Mouse (Mus musculus) midbrain, embryonic 10.5 days (tissue): Measurements from ENCODE around the gene Dnah8. TPM values are rescaled to one million over a fixed set of nuclear protein-coding genes. Genes with fewer than 3 reads are reported as not detected.
"Not testable (repeated sequence)": the region's sequence is repeated elsewhere in the genome, so short reads cannot be mapped to it uniquely, and the experiment has no call there.

Source experiments
- DNase-seq: peaks from one replicate; pipeline ENCODE4 v3.0.0-alpha.2; 2017; ENCODE audit warnings: low spot score
- H3K27ac ChIP-seq: fragments of 300-500 bp; sonication (generic); replicated peaks from 2 replicates; pipeline ENCODE4 v1.5.1; 2016; ENCODE audit warnings: mild to moderate bottlenecking
- H3K27me3 ChIP-seq: fragments of 300-500 bp; sonication (generic); 2 replicates; pipeline ENCODE4 v1.6.1; 2016; ENCODE audit warnings: low read depth, mild to moderate bottlenecking; ENCODE audit not compliant: poor library complexity, severe bottlenecking
- H3K36me3 ChIP-seq: fragments of 300-500 bp; sonication (generic); 2 replicates; pipeline ENCODE4 v1.6.1; 2016; ENCODE audit warnings: mild to moderate bottlenecking, moderate library complexity
- H3K4me1 ChIP-seq: fragments of 300-500 bp; sonication (generic); 2 replicates; pipeline ENCODE4 v1.6.1; 2016
- H3K4me3 ChIP-seq: fragments of 300-500 bp; sonication (generic); 2 replicates; pipeline ENCODE4 v1.5.1; 2016; ENCODE audit warnings: mild to moderate bottlenecking, moderate library complexity
- H3K9me3 ChIP-seq: fragments of 300-500 bp; sonication (generic); replicated peaks from 2 replicates; pipeline ENCODE4 v1.6.1; 2016; ENCODE audit warnings: mild to moderate bottlenecking
- WGBS: fragments of 180-500 bp; shearing (Covaris S2); methylation state at CpG from one replicate; pipeline ENCODE4 v1.1.7; 2016; 5-methylcytosine and 5-hydroxymethylcytosine counted together
- polyA plus RNA-seq: library from polyadenylated mRNA; unstranded; fragments of >200 nt; fragmentation: Nextera tagmentation; extraction: Ambion mirVana; gene quantifications from 2 replicates; pipeline ENCODE4 v1.2.1, GENCODE M21; 2016

The Dnah8 gene
- 1.1 and 1.2 TPM in 2 replicates for polyA plus RNA-seq

GRCm38 (mm10) chr17:30624132-30624531, at the start of gene Dnah8:
TSS of gene Dnah8 (plus strand) at chr17:30624354.
- H3K27ac ChIP-seq, H3K4me3 ChIP-seq, DNase-seq, H3K27me3 ChIP-seq, H3K36me3 ChIP-seq, H3K4me1 ChIP-seq, H3K9me3 ChIP-seq: not testable (repeated sequence)
- no CpG with 5 or more reads among the region's 20 CpGs for WGBS

- H3K4me3 ChIP-seq, result peak overlapping the region; percentile 84; the same call in 1 of the 2 replicates
- WGBS, result 84% methylated on average over 8 of the region's 8 CpGs
- no peaks in the 10 kb centered on the region for H3K36me3 ChIP-seq
- no peaks in the 10 kb centered on the region for H3K9me3 ChIP-seq
- no peak for DNase-seq
- H3K27ac ChIP-seq, result no peak overlapping the region
- no peaks in the 10 kb centered on the region for H3K27me3 ChIP-seq
- peaks cover 31% of the 10 kb centered on the region for H3K4me1 ChIP-seq
These were observed 49.4 kb upstream of the Dnah8 start for GRCm38 (mm10) chr17:30574783-30575075.

- H3K36me3 ChIP-seq, result no peaks in the 10 kb centered on the region
- H3K27me3 ChIP-seq, result no peaks in the 10 kb centered on the region
- H3K4me3 ChIP-seq, result peak overlapping the region; percentile 84
- no peaks in the 10 kb centered on the region for H3K9me3 ChIP-seq
- WGBS, result 9% methylated on average over 35 of the region's 35 CpGs
- peak overlapping the region; percentile 96 for H3K27ac ChIP-seq
- H3K4me1 ChIP-seq, result peaks cover 31% of the 10 kb centered on the region
- DNase-seq, result no peak
These were observed 48.8 kb upstream of the Dnah8 start for GRCm38 (mm10) chr17:30575121-30575904.

- Histone ChIP-seq H3K4me3 (peak within 1 kb of the TSS; percentile 84), H3K4me1 (peaks cover 31% of the 10 kb centered on the region), H3K27ac (peak within 1 kb of the TSS; percentile 96), H3K27me3 (no peaks in the 10 kb centered on the region), H3K9me3 (no peaks in the 10 kb centered on the region), H3K36me3 (no peaks in the 10 kb centered on the region)
- under 1% methylated on average over 74 of the region's 94 CpGs for WGBS
- DNase-seq, result peak; percentile 89
These were observed 48.0 kb upstream of the Dnah8 start, which contains the start of gene Btbd9 for GRCm38 (mm10) chr17:30575941-30576773. TSS of gene Btbd9 (minus strand) at chr17:30576488.

GRCm38 (mm10) chr17:30576946-30577345, 47.2 kb upstream of the Dnah8 start:
- H3K27ac ChIP-seq, result peak overlapping the region; percentile 96
- no peak for DNase-seq
- peak overlapping the region; percentile 84 for H3K4me3 ChIP-seq
- no peaks in the 10 kb centered on the region for H3K9me3 ChIP-seq
- peaks cover 31% of the 10 kb centered on the region for H3K4me1 ChIP-seq
- WGBS, result 70% methylated on average over 12 of the region's 12 CpGs
- H3K27me3 ChIP-seq, result no peaks in the 10 kb centered on the region
- no peaks in the 10 kb centered on the region for H3K36me3 ChIP-seq

- H3K9me3 ChIP-seq, result no peaks in the 10 kb centered on the region
- H3K4me3 ChIP-seq, result no peak overlapping the region
- 76% methylated on average over 1 of the region's 1 CpGs for WGBS
These were observed 43.4 kb upstream of the Dnah8 start for GRCm38 (mm10) chr17:30580781-30581180.

GRCm38 (mm10) chr17:30581201-30581600, 43.0 kb upstream of the Dnah8 start:
- WGBS, result 92% methylated on average over 6 of the region's 6 CpGs
- Histone ChIP-seq H3K4me1 (peaks cover 26% of the 10 kb centered on the region), H3K9me3 (no peaks in the 10 kb centered on the region), H3K36me3 (no peaks in the 10 kb centered on the region), H3K27ac (no peak overlapping the region), H3K4me3 (no peak overlapping the region), H3K27me3 (no peaks in the 10 kb centered on the region)
- DNase-seq, result no peak

More at GRCm38 (mm10) chr17:30580781-30581180, 43.4 kb upstream of the Dnah8 start:
- Histone ChIP-seq H3K4me1 (peaks cover 24% of the 10 kb centered on the region), H3K27ac (no peak overlapping the region), H3K36me3 (no peaks in the 10 kb centered on the region), H3K27me3 (no peaks in the 10 kb centered on the region)
- no peak for DNase-seq

- DNase-seq, result no peak
- H3K36me3 ChIP-seq, result no peaks in the 10 kb centered on the region
- WGBS, result 88% methylated on average over 3 of the region's 3 CpGs
- no peak overlapping the region for H3K4me3 ChIP-seq
- H3K9me3 ChIP-seq, result no peaks in the 10 kb centered on the region
- no peaks in the 10 kb centered on the region for H3K27me3 ChIP-seq
- H3K27ac ChIP-seq, result no peak overlapping the region
- H3K4me1 ChIP-seq, result peaks cover 17% of the 10 kb centered on the region
These were observed 41.8 kb upstream of the Dnah8 start for GRCm38 (mm10) chr17:30582313-30582712.

GRCm38 (mm10) chr17:30583258-30584001, 40.7 kb upstream of the Dnah8 start:
- H3K9me3 ChIP-seq, result no peaks in the 10 kb centered on the region
- WGBS, result 85% methylated on average over 2 of the region's 2 CpGs
- H3K4me3 ChIP-seq, result no peak overlapping the region
- H3K27ac ChIP-seq, result no peak overlapping the region
- no peak for DNase-seq
- H3K4me1 ChIP-seq, result peaks cover 9% of the 10 kb centered on the region; the same call in 1 of the 2 replicates
- H3K36me3 ChIP-seq, result no peaks in the 10 kb centered on the region
- no peaks in the 10 kb centered on the region for H3K27me3 ChIP-seq

GRCm38 (mm10) chr17:30590417-30591198, 33.5 kb upstream of the Dnah8 start:
- DNase-seq, result peak; percentile 53
- 54% methylated on average over 17 of the region's 17 CpGs for WGBS

GRCm38 (mm10) chr17:30594407-30594806, 29.7 kb upstream of the Dnah8 start:
- Histone ChIP-seq H3K4me1 (peaks cover 14% of the 10 kb centered on the region), H3K27me3 (no peaks in the 10 kb centered on the region), H3K36me3 (peaks cover 70% of the 10 kb centered on the region), H3K9me3 (peaks cover 6% of the 10 kb centered on the region; the same call in 1 of the 2 replicates), H3K27ac (no peak overlapping the region), H3K4me3 (no peak overlapping the region)
- 68% methylated on average over 5 of the region's 5 CpGs for WGBS
- no peak for DNase-seq

More at GRCm38 (mm10) chr17:30590417-30591198, 33.5 kb upstream of the Dnah8 start:
- peaks cover 32% of the 10 kb centered on the region for H3K36me3 ChIP-seq
- peaks cover 18% of the 10 kb centered on the region for H3K4me1 ChIP-seq
- H3K27me3 ChIP-seq, result no peaks in the 10 kb centered on the region
- H3K9me3 ChIP-seq, result no peaks in the 10 kb centered on the region
- no peak overlapping the region for H3K4me3 ChIP-seq
- no peak overlapping the region for H3K27ac ChIP-seq

GRCm38 (mm10) chr17:30594846-30595245, 29.3 kb upstream of the Dnah8 start:
- Histone ChIP-seq H3K4me1 (peaks cover 14% of the 10 kb centered on the region), H3K27me3 (no peaks in the 10 kb centered on the region), H3K27ac (peak overlapping the region; percentile 49; the same call in 1 of the 2 replicates), H3K4me3 (no peak overlapping the region), H3K36me3 (peaks cover 74% of the 10 kb centered on the region), H3K9me3 (peaks cover 6% of the 10 kb centered on the region; the same call in 1 of the 2 replicates)
- 68% methylated on average over 6 of the region's 6 CpGs for WGBS
- DNase-seq, result no peak
